Mouse (Mus musculus): ENCODE data around the gene Tbcel. TPM values are rescaled to one million over a fixed set of nuclear protein-coding genes. Genes with fewer than 3 reads are reported as not detected.
A peak's percentile ranks its signal among the peaks of the same experiment; 100 is the strongest.

The Tbcel gene
- polyA plus RNA-seq, 1 experiment: 18.6 TPM

DNA sequence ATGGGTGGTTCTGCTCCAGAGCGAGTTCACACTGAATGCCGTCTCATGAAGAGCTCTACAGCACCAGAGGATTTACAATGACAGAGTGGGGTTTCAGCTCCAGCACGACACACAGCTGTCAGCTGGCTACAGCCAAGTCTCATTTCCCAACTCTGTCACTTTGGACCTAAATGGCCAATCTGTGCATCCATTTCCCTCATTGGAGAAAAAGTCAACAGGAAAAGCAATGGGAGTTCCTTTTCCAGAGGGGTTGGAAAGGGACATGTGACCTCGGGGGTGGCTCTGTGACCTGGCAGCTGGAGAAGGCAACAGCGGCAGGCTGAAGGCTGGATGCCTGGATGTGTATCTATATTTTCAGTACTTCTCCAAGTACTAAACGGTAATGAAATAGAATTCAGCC, 96.3 kb downstream of the Tbcel start:
- TF ChIP-seq CTCF (IDR thresholded peaks at IDR 0.05; ENCODE audit: borderline replicate concordance, extremely low read depth, insufficient read depth, insufficient read length): no peak
- no peak for TF ChIP-seq POLR2A (IDR thresholded peaks at IDR 0.05; ENCODE audit: borderline replicate concordance, extremely low read depth, insufficient read depth, insufficient read length, poor library complexity, severe bottlenecking)
- DNase-seq (ENCODE audit: low read depth): no peak

DNA sequence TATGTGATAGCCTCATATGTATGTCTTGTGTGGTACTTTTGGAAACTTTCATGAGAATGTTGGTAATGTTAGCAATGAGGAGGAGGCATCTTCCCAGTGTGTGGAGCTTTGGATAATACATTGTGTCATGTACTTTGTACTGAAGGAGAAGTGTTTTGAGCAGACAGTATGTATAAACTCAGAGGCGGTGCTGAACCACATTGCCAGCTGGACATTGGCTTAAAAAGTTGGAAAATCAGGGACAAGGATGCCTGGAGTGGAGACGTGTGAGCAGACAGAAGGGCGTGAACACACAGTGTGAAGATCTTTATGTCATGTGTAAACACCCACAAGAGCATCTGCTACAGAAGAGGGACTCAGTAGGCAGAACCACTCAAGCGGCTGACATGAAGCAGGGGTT, 101.9 kb downstream of the Tbcel start:
- no peak for TF ChIP-seq POLR2A (IDR thresholded peaks at IDR 0.05; ENCODE audit: borderline replicate concordance, extremely low read depth, insufficient read depth, insufficient read length, poor library complexity, severe bottlenecking)
- TF ChIP-seq CTCF (IDR thresholded peaks at IDR 0.05; ENCODE audit: borderline replicate concordance, extremely low read depth, insufficient read depth, insufficient read length): no peak

DNA sequence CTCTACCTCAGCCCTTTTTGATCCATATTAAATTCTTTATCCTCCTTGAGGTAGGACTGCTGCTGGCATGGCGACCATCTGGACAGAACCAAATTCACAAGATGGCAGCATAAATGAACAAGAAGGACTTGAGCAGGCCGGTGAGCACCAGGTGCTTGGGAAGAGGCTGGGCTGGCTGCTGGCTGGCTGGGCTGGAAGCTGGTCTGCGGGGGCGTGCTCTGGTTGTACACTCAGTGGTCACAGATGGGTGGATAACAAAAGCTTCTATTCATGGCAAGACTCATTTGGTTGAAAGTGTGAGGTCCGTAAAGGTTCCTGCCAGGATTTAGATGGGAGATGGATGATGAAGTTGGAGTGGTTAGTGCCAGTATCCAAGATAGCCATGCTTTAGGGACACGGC, 106.1 kb downstream of the Tbcel start:
- TF ChIP-seq CTCF (IDR thresholded peaks at IDR 0.05; ENCODE audit: borderline replicate concordance, extremely low read depth, insufficient read depth, insufficient read length): no peak
- no peak for TF ChIP-seq POLR2A (IDR thresholded peaks at IDR 0.05; ENCODE audit: borderline replicate concordance, extremely low read depth, insufficient read depth, insufficient read length, poor library complexity, severe bottlenecking)
- peak; percentile 63 for DNase-seq (ENCODE audit: low read depth)

More for the DNA sequence above, 101.9 kb downstream of the Tbcel start:
- DNase-seq (ENCODE audit: low read depth): no peak

DNA sequence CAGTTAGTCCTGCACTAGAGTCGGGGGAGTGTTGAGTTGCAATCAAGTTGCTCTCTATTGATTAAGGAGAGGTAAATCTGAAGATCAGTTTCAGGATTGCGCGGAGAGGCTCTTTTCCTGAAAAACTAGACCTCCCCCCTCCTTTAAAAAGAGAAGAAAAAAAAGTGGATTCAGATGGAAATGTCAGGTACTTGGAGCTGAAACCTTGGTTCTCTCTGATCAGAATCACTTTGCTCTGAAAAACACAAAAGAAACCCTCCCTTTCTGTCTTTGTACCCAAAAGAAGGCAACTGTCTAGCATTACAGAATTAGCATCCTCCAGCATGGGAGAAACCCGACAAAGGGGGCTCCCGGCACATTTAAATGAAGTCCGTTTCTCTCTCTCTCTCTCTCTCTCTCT, 107.8 kb downstream of the Tbcel start, which contains the start of gene Tecta:
TSS of gene Tecta (minus strand) at position 101 of the 400 bp plus-strand sequence.
- no peak for DNase-seq (ENCODE audit: low read depth)
- no peak for TF ChIP-seq POLR2A (IDR thresholded peaks at IDR 0.05; ENCODE audit: borderline replicate concordance, extremely low read depth, insufficient read depth, insufficient read length, poor library complexity, severe bottlenecking)
- TF ChIP-seq CTCF (IDR thresholded peaks at IDR 0.05; ENCODE audit: borderline replicate concordance, extremely low read depth, insufficient read depth, insufficient read length): no peak

DNA sequence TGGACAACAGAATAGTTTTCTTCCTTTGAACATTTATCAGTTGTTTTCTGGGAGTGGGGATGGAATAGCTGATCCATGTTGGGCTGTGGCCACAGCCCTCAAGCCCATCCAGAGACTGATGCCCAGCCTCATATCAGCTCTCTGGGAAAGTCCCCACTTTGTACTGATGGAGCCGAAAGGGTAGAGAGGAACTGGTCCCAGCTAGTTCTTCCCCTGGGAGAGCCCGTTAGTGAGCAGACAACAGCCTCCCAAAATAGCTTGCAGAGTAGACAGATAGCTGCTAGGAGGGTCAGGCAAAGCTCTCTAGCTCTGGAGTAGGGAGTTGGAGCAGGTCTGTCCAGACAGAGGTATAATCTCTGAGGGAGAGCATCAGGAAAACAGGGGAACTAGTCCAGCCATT, 111.5 kb downstream of the Tbcel start:
- DNase-seq (ENCODE audit: low read depth): no peak

DNA sequence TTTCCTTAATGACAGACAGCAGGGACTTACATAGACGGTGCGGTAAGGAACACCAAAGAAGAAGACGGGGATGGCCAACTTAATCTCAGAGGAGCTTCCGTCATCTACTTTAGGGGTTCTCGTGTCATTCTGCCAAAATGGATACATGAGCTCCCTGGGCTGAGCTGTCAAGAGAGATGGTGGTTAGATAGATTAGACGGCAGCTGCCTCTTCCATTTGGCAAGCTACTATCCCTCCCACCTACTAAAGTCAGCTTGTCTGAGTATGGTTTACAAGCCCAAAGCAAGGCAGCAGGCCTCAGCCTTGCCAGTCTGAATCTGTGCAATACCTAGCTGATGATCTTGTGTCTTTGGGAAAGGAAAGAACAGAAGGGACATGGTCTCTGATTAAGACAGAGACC, 112.7 kb downstream of the Tbcel start:
- no peak for DNase-seq (ENCODE audit: low read depth)
- TF ChIP-seq POLR2A (IDR thresholded peaks at IDR 0.05; ENCODE audit: borderline replicate concordance, extremely low read depth, insufficient read depth, insufficient read length, poor library complexity, severe bottlenecking) (no peak), CTCF (IDR thresholded peaks at IDR 0.05; ENCODE audit: borderline replicate concordance, extremely low read depth, insufficient read depth, insufficient read length) (no peak)

More for the DNA sequence above, 111.5 kb downstream of the Tbcel start:
- TF ChIP-seq POLR2A (IDR thresholded peaks at IDR 0.05; ENCODE audit: borderline replicate concordance, extremely low read depth, insufficient read depth, insufficient read length, poor library complexity, severe bottlenecking) (no peak), CTCF (IDR thresholded peaks at IDR 0.05; ENCODE audit: borderline replicate concordance, extremely low read depth, insufficient read depth, insufficient read length) (no peak)

DNA sequence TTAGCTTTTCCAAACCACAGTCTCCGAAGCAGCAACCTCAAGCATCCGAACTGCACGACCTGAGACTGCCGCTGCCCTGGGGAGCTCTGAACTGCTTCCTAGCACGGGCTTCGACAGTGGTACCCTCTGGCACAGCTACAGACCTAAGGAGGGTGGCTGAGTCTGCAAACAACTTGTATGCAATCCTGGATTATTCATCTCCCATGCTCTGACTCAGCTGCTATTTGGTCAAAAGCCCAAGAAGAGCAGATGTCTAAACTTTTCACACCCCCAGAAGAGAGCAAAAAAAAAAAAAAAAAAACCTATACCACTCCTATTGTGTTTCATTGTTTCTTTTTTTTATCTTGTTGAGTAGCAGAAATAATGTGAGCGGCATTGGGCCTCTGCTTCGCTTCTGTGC, 113.3 kb downstream of the Tbcel start:
- DNase-seq (ENCODE audit: low read depth): no peak
- TF ChIP-seq CTCF (IDR thresholded peaks at IDR 0.05; ENCODE audit: borderline replicate concordance, extremely low read depth, insufficient read depth, insufficient read length): no peak
- TF ChIP-seq POLR2A (IDR thresholded peaks at IDR 0.05; ENCODE audit: borderline replicate concordance, extremely low read depth, insufficient read depth, insufficient read length, poor library complexity, severe bottlenecking): no peak

DNA sequence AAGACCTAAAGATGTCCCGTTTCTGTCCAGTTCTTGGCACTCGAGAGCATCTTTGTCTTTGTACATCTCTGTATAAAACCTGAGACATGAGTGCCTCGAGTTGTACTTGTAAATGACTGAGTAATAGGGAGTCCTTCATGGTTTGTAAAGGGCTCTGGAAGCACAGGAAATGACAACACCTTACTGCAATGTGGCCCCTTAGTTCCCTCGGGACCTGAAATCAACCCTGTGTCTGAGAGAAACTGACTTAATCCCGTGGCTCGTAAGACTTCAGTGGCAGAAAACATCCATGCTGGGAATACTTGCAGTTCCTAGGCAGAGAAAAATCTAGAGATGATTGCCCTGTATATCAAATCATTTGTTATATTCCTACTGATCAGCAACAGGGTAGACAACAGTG, 114.7 kb downstream of the Tbcel start:
- no peak for TF ChIP-seq CTCF (IDR thresholded peaks at IDR 0.05; ENCODE audit: borderline replicate concordance, extremely low read depth, insufficient read depth, insufficient read length)
- TF ChIP-seq POLR2A (IDR thresholded peaks at IDR 0.05; ENCODE audit: borderline replicate concordance, extremely low read depth, insufficient read depth, insufficient read length, poor library complexity, severe bottlenecking): no peak
- DNase-seq (ENCODE audit: low read depth): no peak

DNA sequence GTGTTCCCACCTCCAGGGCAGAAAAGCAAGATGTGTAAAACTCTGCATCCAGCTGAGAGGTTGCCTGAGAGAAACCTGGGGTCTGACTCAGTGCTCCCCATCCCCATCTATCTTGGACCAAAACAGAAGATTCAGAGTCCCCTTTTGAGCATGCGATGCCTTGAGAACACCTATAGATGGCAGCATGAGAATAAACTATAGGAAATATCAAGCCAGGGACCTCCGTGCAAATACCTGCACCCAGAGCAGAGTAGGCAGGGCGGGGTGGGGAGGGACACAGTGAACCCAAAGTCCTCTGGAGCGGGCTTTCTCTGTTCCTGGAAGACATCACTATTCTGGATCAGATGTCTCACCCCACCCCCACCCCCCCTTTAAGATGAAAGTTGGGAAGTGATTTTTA, 119.1 kb downstream of the Tbcel start:
- TF ChIP-seq POLR2A (IDR thresholded peaks at IDR 0.05; ENCODE audit: borderline replicate concordance, extremely low read depth, insufficient read depth, insufficient read length, poor library complexity, severe bottlenecking) (no peak), CTCF (IDR thresholded peaks at IDR 0.05; ENCODE audit: borderline replicate concordance, extremely low read depth, insufficient read depth, insufficient read length) (peak; percentile 44; the same call in 1 of the 2 replicates)
- DNase-seq (ENCODE audit: low read depth): peak; percentile 44

DNA sequence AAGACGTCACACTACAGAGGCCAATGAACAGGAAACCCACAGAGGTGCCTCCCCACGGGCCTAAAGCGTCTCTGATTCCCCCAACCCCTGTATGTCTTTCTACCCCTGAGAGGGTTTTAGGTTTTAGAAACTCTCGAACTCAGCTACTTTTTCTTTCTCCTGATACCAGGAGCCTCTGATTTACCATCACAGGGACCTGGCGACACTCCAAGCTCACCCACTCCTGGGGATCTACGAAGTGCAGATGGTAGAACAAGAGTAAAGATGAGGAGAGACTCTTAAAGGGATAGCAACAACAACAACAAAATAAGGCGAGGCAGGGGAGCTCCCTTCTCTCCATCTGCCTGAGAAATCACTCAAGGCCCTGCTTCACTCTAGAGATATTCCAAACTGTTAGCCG, 120.6 kb downstream of the Tbcel start:
- no peak for TF ChIP-seq CTCF (IDR thresholded peaks at IDR 0.05; ENCODE audit: borderline replicate concordance, extremely low read depth, insufficient read depth, insufficient read length)
- no peak for TF ChIP-seq POLR2A (IDR thresholded peaks at IDR 0.05; ENCODE audit: borderline replicate concordance, extremely low read depth, insufficient read depth, insufficient read length, poor library complexity, severe bottlenecking)
- no peak for DNase-seq (ENCODE audit: low read depth)

DNA sequence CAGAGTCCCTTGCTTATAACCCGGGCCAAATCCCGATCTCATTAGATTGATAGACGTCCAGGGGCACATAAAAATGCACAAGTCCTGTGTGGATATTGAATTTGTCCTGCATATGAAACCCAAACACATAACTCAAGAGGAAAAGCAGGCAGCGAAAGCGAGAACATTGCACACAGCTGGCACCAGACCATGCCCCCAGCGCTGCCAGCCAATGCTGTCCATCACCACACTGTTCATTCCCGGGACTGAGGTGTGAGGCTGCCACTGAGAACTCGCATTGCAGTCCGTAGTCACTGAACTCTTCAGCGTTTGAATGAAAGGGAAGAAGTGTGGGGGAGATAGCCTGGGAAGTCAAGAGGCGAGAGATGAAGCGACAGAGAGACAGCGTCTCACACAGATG, 122.0 kb downstream of the Tbcel start:
- TF ChIP-seq CTCF (IDR thresholded peaks at IDR 0.05; ENCODE audit: borderline replicate concordance, extremely low read depth, insufficient read depth, insufficient read length) (no peak), POLR2A (IDR thresholded peaks at IDR 0.05; ENCODE audit: borderline replicate concordance, extremely low read depth, insufficient read depth, insufficient read length, poor library complexity, severe bottlenecking) (no peak)
- peak; percentile 60 for DNase-seq (ENCODE audit: low read depth)

DNA sequence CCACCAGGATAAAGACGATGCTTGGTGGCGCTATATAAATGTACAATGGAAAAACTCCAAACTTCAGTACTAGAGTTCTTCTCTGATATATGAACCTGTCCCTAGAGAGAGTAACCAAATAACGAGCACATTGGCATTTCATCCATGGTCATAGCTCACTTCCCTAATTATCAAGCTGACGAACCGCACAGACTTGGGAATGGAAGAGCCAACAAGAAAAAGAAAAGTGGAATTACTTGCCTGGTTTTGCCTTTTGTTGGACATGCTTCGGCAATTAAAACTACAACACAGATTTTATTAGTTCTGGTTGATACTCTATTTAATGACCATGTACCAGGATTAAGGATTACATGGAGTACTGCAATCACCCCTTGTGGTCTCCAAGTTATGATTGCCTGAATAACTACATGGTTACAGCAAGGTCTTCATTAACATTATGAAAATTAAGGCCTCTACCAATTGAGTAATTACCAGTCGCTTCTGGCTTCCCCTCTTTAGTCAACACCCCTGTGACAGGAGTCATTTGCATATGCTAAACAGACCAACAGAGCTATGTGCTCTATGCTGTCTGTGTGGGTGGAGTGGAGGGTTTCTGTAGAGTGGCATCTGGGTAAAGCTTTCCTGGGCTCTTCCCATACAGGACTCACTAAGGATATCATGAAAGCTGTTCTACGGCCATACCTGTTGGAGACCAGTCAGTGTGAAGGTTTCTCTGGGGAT, 124.8 kb downstream of the Tbcel start:
- TF ChIP-seq POLR2A (IDR thresholded peaks at IDR 0.05; ENCODE audit: borderline replicate concordance, extremely low read depth, insufficient read depth, insufficient read length, poor library complexity, severe bottlenecking) (no peak), CTCF (IDR thresholded peaks at IDR 0.05; ENCODE audit: borderline replicate concordance, extremely low read depth, insufficient read depth, insufficient read length) (no peak)
- peak; percentile 87 for DNase-seq (ENCODE audit: low read depth)

All from brain, embryonic 14.5 days (tissue).